Comparison of ENCODE assay signal across 8 mouse cellular contexts in the genomic region with DNA sequence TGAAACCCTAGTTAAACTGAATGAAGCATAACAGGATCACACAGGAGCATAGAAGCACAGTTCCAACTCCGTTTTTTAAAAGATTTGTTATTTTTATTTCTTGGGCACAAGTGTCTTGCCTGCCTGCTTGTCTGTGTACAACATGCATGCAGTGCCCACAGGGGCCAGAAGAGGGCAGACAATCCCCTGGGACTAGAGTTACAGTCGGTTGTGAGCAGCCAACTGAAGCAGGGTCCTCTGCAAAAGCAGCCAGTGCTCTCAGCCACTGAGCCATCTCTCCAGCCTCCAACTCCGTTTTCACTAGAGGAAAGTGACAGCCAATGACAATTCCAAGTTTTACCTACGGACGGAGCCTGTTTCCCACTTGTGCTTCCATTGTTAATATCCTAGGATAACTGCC. TPM values are rescaled to one million over a fixed set of nuclear protein-coding genes. Genes with fewer than 3 reads are reported as not detected.
DNase-seq lines count a peak whose midpoint lies in the region; ATAC-seq lines count a peak whose summit lies in the region.

No protein-coding gene starts in this region.

- ATAC-seq in megakaryocyte progenitor cell, adult 5-6 weeks (replicated peaks; ENCODE audit: poor library complexity), result peak; percentile 70

- DNase-seq in cerebellum, postnatal 14 days, result peak; percentile 22 to 68
- no peak for DNase-seq in cerebellum, adult 11-12 months
- DNase-seq in left cerebral cortex, postnatal 14 days (ENCODE audit: low spot score in 2 of 2), result peak; percentile 48 to 61
- DNase-seq in left cerebral cortex, postnatal 25 days (ENCODE audit: low spot score in 2 of 2), result no peak
- DNase-seq in NIH3T3 (ENCODE audit: low read depth) (peak; percentile 28), MN1 (ENCODE audit: low spot score) (no peak)
- DNase-seq in forelimb bud, embryonic 11.5 days (ENCODE audit: low read depth, low spot score), result peak; percentile 43

- intact Hi-C loops in left cerebral cortex, postnatal 14 days (cut with DNase I), result no loop called here
- intact Hi-C loops in left cerebral cortex, postnatal 25 days (cut with DNase I), result no loop called here

RNA-seq across cellular contexts. Expression of gene Rxfp2, which starts 33.4 kb away (rescaled TPM):
- total RNA-seq in left cerebral cortex, postnatal 14 days (2021), result 1 to 10 TPM; 1.8 to 3.1 TPM
- 1 to 10 TPM; 1.2 to 1.5 TPM for total RNA-seq in left cerebral cortex, postnatal 25 days (2021)
- not detected in 2 replicates for total RNA-seq in megakaryocyte progenitor cell, adult 5-6 weeks (2015)
- not detected in 2 replicates for total RNA-seq in megakaryocyte progenitor cell, adult 5-6 weeks (2017)

Comparison
In these comparisons a context has a peak if more than half of its experiments do, and no peak if none do; other contexts are left out.
1. DNase-seq: peak in cerebellum, postnatal 14 days (2 of 2), left cerebral cortex, postnatal 14 days (2 of 2), NIH3T3 (single experiment) and forelimb bud, embryonic 11.5 days (single experiment); none in cerebellum, adult 11-12 months (single experiment), left cerebral cortex, postnatal 25 days (0 of 2) and MN1 (single experiment).